In genomic region chr17:50060220-50060619, GRCm38 (mm10) we compare ENCODE assay signal across 27 mouse cellular contexts.
DNase-seq lines count a peak whose midpoint lies in the region; ATAC-seq and TF ChIP-seq lines count a peak whose summit lies in the region.
"Had no signal": no experiment of that assay in that cellular context is flagged by ENCODE, and none has a peak within 500 bp of the region (broad histone marks: within the 10 kb centered on the region; RNA-seq: fewer than 3 reads in every experiment).

No protein-coding gene starts in this region.

- intact Hi-C loops in heart, adult 2 months (cut with DNase I), result no loop called here

- no peak overlapping the region for H3K4me2 ChIP-seq in heart, embryonic 11.5 days
- H3K4me2 ChIP-seq in heart, embryonic 15.5 days, result no peak overlapping the region
- no peak overlapping the region for H3K4me2 ChIP-seq in lung, embryonic 14.5 days
- H3K4me2 ChIP-seq in limb, embryonic 14.5 days (replicated peaks; ENCODE audit: low read depth, low read length, severe bottlenecking), result no peak overlapping the region
- H3K4me2 ChIP-seq: embryonic facial prominence, embryonic 12.5 days; forebrain, embryonic 15.5 days; hindbrain, embryonic 15.5 days; limb, embryonic 12.5 days; liver, embryonic 12.5 days; midbrain, embryonic 15.5 days had no signal

- no peak for DNase-seq in heart, adult 2 months
- no peak for DNase-seq in heart, postnatal 4 days
- peak; percentile 9 for DNase-seq in lung, embryonic 14.5 days
- DNase-seq in lung, postnatal 14 days, result no peak
- DNase-seq in limb, embryonic 14.5 days (ENCODE audit: low spot score), result no peak
- DNase-seq: adrenal gland, postnatal 14 days; cerebellum, adult 11 months; cerebellum, adult 9-10 months; cerebellum, postnatal 36 days; kidney, adult 11 months; liver, postnatal 0 days; lung, postnatal 10 days; right cerebral cortex, postnatal 25 days; thymus, adult 18-20 months; thymus, postnatal 25 days had no signal

- no peak for ATAC-seq in heart, embryonic 11.5 days (replicated peaks; ENCODE audit: insufficient number of reproducible peaks, low FRiP score, low TSS enrichment)
- peak; percentile 73 for ATAC-seq in heart, embryonic 15.5 days (replicated peaks; ENCODE audit: insufficient number of reproducible peaks, insufficient read depth, low FRiP score, low read depth)
- no peak for ATAC-seq in lung, embryonic 14.5 days (ENCODE audit: insufficient read depth)
- peak; percentile 73 for ATAC-seq in limb, embryonic 14.5 days (ENCODE audit: low FRiP score, low read depth)
- ATAC-seq: forebrain, embryonic 15.5 days; inflammation-experienced regulatory T-cells, adult 6 months; liver, embryonic 12.5 days; liver, postnatal 0 days; midbrain, embryonic 15.5 days had no signal

- peaks cover 7% of the 10 kb centered on the region for H3K36me3 ChIP-seq in heart, adult 2 months (ENCODE audit: control insufficient read depth, insufficient read depth, low read length)
- H3K36me3 ChIP-seq in heart, embryonic 11.5 days (ENCODE audit: control insufficient read depth, insufficient read depth, low read length), result no peaks in the 10 kb centered on the region
- no peaks in the 10 kb centered on the region; the same call in 1 of the 2 replicates for H3K36me3 ChIP-seq in heart, embryonic 15.5 days
- no peaks in the 10 kb centered on the region for H3K36me3 ChIP-seq in lung, embryonic 14.5 days (ENCODE audit: insufficient read depth)
- no peaks in the 10 kb centered on the region for H3K36me3 ChIP-seq in limb, embryonic 14.5 days (ENCODE audit: control insufficient read depth, insufficient read depth, low read length)
- H3K36me3 ChIP-seq: embryonic facial prominence, embryonic 12.5 days; forebrain, embryonic 10.5 days; forebrain, embryonic 15.5 days; hindbrain, embryonic 10.5 days; hindbrain, embryonic 15.5 days; limb, embryonic 12.5 days; liver, embryonic 12.5 days; midbrain, embryonic 10.5 days; midbrain, embryonic 15.5 days had no signal

- no peak for TF ChIP-seq POLR2A in heart, adult 2 months (IDR thresholded peaks at IDR 0.05; ENCODE audit: insufficient read depth, low read depth, low read length)
- TF ChIP-seq POLR2A in limb, embryonic 14.5 days (IDR thresholded peaks at IDR 0.05; ENCODE audit: borderline replicate concordance, extremely low read depth, insufficient read depth, insufficient read length), result no peak

- peaks cover 16% of the 10 kb centered on the region for H3K4me1 ChIP-seq in heart, adult 2 months (ENCODE audit: control insufficient read depth, insufficient read depth, low read length)
- 0 out of 2 replicates have a peak, but pooled peaks cover 3% of the 10 kb centered on the region for H3K4me1 ChIP-seq in heart, embryonic 11.5 days (ENCODE audit: control insufficient read depth, insufficient read depth, low read length)
- peaks cover 36% of the 10 kb centered on the region for H3K4me1 ChIP-seq in heart, embryonic 15.5 days (replicated peaks)
- H3K4me1 ChIP-seq in lung, embryonic 14.5 days (ENCODE audit: insufficient read depth), result no peaks in the 10 kb centered on the region
- no peaks in the 10 kb centered on the region for H3K4me1 ChIP-seq in limb, embryonic 14.5 days (ENCODE audit: control insufficient read depth, insufficient read depth, low read length)
- H3K4me1 ChIP-seq: embryonic facial prominence, embryonic 12.5 days; limb, embryonic 12.5 days had no signal

- peak overlapping the region; percentile 68 for H3K27ac ChIP-seq in heart, adult 2 months
- no peak overlapping the region for H3K27ac ChIP-seq in heart, embryonic 11.5 days (ENCODE audit: low read depth, low read length)
- peak overlapping the region; percentile 75 for H3K27ac ChIP-seq in heart, embryonic 15.5 days
- no peak overlapping the region for H3K27ac ChIP-seq in lung, embryonic 14.5 days (ENCODE audit: low read depth)
- H3K27ac ChIP-seq in limb, embryonic 14.5 days (replicated peaks; ENCODE audit: low read depth, low read length), result no peak overlapping the region
- H3K27ac ChIP-seq: embryonic facial prominence, embryonic 12.5 days; forebrain, embryonic 10.5 days; forebrain, embryonic 15.5 days; hindbrain, embryonic 10.5 days; hindbrain, embryonic 15.5 days; limb, embryonic 12.5 days; liver, embryonic 12.5 days; midbrain, embryonic 10.5 days; midbrain, embryonic 15.5 days had no signal

- TF ChIP-seq CTCF in heart, adult 2 months (IDR thresholded peaks at IDR 0.05), result no peak
- TF ChIP-seq CTCF in lung, embryonic 14.5 days (IDR thresholded peaks at IDR 0.05; ENCODE audit: low read depth), result no peak

- no peaks in the 10 kb centered on the region for H3K9me3 ChIP-seq in heart, embryonic 11.5 days (replicated peaks; ENCODE audit: control insufficient read depth, low read length)
- H3K9me3 ChIP-seq in heart, embryonic 15.5 days (replicated peaks), result no peaks in the 10 kb centered on the region
- no peaks in the 10 kb centered on the region for H3K9me3 ChIP-seq in lung, embryonic 14.5 days (ENCODE audit: low read depth, low read length)
- H3K9me3 ChIP-seq in limb, embryonic 14.5 days (ENCODE audit: control insufficient read depth, low read length), result no peaks in the 10 kb centered on the region
- H3K9me3 ChIP-seq: embryonic facial prominence, embryonic 12.5 days; forebrain, embryonic 10.5 days; forebrain, embryonic 15.5 days; hindbrain, embryonic 10.5 days; hindbrain, embryonic 15.5 days; limb, embryonic 12.5 days; liver, embryonic 12.5 days; midbrain, embryonic 10.5 days; midbrain, embryonic 15.5 days had no signal

- no peak overlapping the region for H3K9ac ChIP-seq in heart, adult 2 months (ENCODE audit: low read depth, low read length)
- no peak overlapping the region for H3K9ac ChIP-seq in heart, embryonic 11.5 days (ENCODE audit: low read depth, low read length)
- no peak overlapping the region for H3K9ac ChIP-seq in heart, embryonic 15.5 days
- H3K9ac ChIP-seq in lung, embryonic 14.5 days, result no peak overlapping the region
- H3K9ac ChIP-seq in limb, embryonic 14.5 days (ENCODE audit: low read depth, low read length, severe bottlenecking), result no peak overlapping the region
- H3K9ac ChIP-seq: embryonic facial prominence, embryonic 12.5 days; forebrain, embryonic 15.5 days; hindbrain, embryonic 15.5 days; limb, embryonic 12.5 days; liver, embryonic 12.5 days; liver, postnatal 0 days; midbrain, embryonic 15.5 days had no signal

- H3K79me2 ChIP-seq in heart, adult 2 months (replicated peaks; ENCODE audit: control insufficient read depth, insufficient read depth, low read length), result no peaks in the 10 kb centered on the region

- H3K27me3 ChIP-seq in heart, adult 2 months (ENCODE audit: control insufficient read depth, insufficient read depth, low read length), result no peaks in the 10 kb centered on the region
- no peaks in the 10 kb centered on the region for H3K27me3 ChIP-seq in heart, embryonic 11.5 days (ENCODE audit: control insufficient read depth, insufficient read depth, low read length)
- H3K27me3 ChIP-seq in heart, embryonic 15.5 days, result no peaks in the 10 kb centered on the region
- H3K27me3 ChIP-seq in lung, embryonic 14.5 days (ENCODE audit: insufficient read depth, low read length), result no peaks in the 10 kb centered on the region
- no peaks in the 10 kb centered on the region for H3K27me3 ChIP-seq in limb, embryonic 14.5 days (ENCODE audit: control insufficient read depth, insufficient read depth, low read length)
- H3K27me3 ChIP-seq: embryonic facial prominence, embryonic 12.5 days; forebrain, embryonic 15.5 days; hindbrain, embryonic 15.5 days; limb, embryonic 12.5 days; liver, embryonic 12.5 days; midbrain, embryonic 15.5 days had no signal

- 45% methylated on average over 2 of the region's 2 CpGs for WGBS in heart, adult 2 months
- WGBS in heart, embryonic 11.5 days (ENCODE audit: insufficient replicate concordance), result 49% methylated on average over 2 of the region's 2 CpGs
- 29% methylated on average over 2 of the region's 2 CpGs for whole genome bisulfite sequencing in heart, embryonic 15.5 days
- 51% methylated on average over 2 of the region's 2 CpGs for WGBS in lung, embryonic 14.5 days
- WGBS in limb, embryonic 14.5 days, result 79% methylated on average over 2 of the region's 2 CpGs

- no peak for TF ChIP-seq EP300 in heart, adult 2 months (IDR thresholded peaks at IDR 0.05; ENCODE audit: insufficient read depth, low read depth, low read length)

- no peak overlapping the region for H3K4me3 ChIP-seq in heart, adult 2 months
- no peak overlapping the region for H3K4me3 ChIP-seq in heart, embryonic 11.5 days (ENCODE audit: low read depth, low read length)
- H3K4me3 ChIP-seq in heart, embryonic 15.5 days, result no peak overlapping the region
- H3K4me3 ChIP-seq in lung, embryonic 14.5 days (ENCODE audit: low read depth, low read length), result no peak overlapping the region
- H3K4me3 ChIP-seq in limb, embryonic 14.5 days (replicated peaks; ENCODE audit: low read length), result no peak overlapping the region
- H3K4me3 ChIP-seq: embryonic facial prominence, embryonic 12.5 days; forebrain, embryonic 10.5 days; forebrain, embryonic 15.5 days; hindbrain, embryonic 10.5 days; hindbrain, embryonic 15.5 days; limb, embryonic 12.5 days; liver, embryonic 12.5 days; midbrain, embryonic 10.5 days; midbrain, embryonic 15.5 days had no signal

Comparison
In these comparisons a context has a peak if more than half of its experiments do, and no peak if none do; other contexts are left out.
1. H3K27ac ChIP-seq: peak in heart, adult 2 months (single experiment) and heart, embryonic 15.5 days (single experiment); none in heart, embryonic 11.5 days (single experiment), lung, embryonic 14.5 days (single experiment) and limb, embryonic 14.5 days (single experiment).
2. ATAC-seq: peak in heart, embryonic 15.5 days (single experiment) and limb, embryonic 14.5 days (single experiment); none in heart, embryonic 11.5 days (single experiment) and lung, embryonic 14.5 days (single experiment).